Mouse (Mus musculus): ENCODE measurements at regions not wholly inside any gene's neighbourhood (a gene's known extent, or its start where the extent isn't known, plus 50 kb on each side); places are given as distances from the start of the nearest gene placed in this dataset.

DNA sequence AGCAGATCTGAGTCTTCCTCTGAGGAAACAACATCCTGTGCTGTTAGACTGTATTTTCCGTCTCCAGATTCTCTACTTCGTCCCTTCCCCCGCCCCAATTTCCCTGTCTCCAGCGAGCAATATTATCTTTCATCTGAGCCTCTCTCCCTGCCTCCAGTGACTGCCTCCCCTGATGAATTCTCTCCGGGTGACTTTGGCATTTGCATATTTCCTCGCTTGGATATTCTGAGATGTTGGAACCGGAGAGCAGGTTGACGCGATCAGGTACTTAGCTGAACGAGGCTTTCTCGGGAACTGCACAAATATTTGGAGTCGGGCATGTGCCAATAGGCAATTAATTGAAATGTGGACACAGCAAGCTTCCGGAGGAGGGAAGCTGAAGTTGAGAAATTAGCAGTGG lies 323.8 kb upstream of the 4930535I16Rik start:
- DNase-seq (ENCODE audit: low read depth) = no peak

DNA sequence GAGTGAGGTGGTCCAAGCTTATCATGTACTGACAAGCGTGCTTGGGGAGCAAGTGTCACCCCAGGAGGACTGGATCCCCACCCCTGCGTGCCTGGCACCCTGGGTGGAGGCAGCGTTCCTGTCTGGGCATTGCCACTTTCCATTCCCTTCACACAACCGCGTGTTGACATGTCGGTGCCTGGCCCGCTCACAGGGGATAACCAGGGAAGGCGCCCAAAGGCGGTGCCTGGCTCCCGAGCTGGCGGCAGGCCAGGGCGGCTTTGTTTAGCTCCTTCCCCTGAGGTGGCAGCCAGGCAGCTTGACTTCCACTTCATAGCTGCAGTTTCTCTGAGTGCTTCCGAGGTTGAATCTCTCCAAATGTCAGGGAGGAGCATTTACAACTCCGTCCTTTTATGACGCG lies 318.7 kb upstream of the 4930535I16Rik start:
- DNase-seq (ENCODE audit: low read depth) = no peak

DNA sequence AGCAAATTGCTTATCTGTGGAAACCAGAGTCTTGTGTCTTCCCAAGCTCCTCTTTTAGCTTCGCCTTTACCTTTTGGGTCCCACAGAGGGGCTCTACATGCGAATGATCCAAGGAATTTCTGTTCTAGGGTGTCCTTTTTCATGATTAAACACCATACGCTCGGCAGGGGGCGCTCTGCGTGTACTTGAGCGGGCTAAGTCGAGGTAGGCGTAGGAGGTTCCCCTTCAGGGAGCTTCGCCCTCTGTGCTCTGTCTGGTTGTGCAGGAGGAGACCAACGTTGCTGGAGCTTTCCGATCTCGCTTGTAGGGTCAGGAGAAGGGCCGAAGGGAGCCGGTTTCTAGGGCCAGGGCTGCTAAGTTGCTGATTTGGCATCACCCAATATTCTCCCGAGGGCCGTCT lies 310.7 kb upstream of the 4930535I16Rik start:
- peak; percentile 53 for DNase-seq (ENCODE audit: low read depth)

DNA sequence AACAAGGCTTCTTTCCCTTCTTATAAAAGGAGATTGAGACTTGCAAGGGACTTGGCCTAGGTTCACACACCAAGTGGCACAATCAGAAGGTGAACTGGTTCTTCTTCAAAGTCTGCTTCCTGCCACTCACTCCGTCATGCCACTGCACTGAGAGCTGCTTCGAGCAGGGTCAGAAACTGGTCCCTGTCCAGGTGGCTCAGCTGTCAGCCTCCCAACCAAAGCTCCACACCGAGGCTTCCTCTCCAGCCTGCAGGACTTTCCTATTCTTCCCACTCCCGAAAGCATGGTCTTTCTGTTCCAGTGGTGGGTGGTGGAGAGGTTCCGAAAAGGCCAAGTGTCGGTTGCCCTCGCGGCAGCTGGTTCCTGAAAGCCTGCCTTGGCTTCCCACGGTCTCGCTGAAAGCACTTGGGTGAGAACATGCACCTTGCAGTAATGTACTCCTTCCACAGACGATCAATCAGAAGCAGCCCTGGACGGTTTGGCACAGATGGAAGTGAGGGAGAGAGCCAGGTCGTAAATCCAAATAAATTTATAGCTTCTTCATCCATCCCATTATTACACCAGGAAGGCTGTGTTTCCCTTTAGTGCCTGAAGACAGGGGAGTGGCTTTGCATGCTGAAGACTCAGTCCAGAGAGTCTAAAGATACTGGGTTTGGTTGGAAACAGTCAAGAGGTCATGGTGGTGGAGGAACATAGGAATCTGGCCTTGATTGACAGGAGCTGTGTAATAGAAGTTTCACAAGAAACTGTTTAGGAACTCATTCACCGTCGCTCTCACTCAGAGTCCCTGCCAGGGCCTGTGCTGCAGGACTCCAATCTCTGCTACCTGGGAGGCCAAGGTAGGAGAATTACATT lies 306.1 kb upstream of the 4930535I16Rik start:
- DNase-seq (ENCODE audit: low read depth) = no peak

DNA sequence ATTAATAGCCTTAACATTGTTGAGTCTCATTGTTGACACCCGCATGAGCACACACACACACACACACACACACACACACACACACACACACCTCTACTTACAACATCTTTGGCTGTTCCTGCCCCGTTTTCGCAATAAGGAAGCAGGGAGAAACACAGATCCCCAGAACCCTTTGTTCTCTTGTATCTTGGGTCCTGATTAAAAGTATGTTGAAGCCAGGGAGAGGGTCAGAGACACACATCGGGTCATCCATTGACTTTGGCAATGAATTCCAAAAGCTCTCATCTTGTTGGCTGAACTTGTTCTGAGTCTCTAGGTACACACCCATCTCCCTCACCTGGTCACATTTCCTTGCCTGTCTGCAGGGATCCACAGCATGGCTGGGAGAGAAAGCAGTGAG lies 303.9 kb upstream of the 4930535I16Rik start:
- DNase-seq (ENCODE audit: low read depth) = no peak

DNA sequence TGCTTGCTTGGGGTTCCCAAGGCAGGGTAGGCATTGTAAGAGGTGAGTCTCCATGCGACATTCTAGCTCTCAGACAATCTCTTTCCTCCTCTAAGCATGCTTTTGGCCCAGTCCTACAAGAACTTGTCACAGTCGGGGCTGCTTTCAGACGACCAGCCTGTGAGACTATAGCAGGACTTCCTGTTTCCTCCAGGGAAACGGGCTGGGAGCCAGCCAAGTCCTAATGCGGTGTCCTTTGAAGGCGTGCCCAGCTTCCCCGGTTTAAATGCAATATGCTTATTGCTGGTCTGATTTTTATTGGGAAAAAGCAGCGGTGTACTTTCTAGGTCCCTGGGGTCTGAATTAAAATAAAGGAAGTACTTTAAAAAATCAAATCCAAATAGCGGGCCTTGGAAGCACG lies 299.4 kb upstream of the 4930535I16Rik start:
- no peak for DNase-seq (ENCODE audit: low read depth)

DNA sequence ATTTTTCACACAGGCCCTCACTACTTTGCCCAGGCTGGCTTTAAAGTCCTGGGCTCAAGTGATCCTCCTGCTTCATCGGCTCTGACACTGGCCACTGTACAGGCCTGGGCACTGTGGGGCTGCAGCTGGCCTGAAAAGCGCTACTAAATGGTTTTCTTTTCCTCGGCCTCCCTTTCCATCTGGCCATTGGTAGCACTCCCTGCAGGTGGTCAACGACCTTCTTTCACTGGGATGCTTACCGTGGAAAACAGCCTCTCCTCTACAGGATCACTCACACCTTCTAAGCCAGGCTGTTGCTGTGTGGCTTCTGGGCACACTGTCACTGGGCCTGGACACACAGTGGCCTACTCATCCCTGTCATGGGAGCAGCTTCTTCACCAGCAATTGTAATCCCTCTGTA lies 298.5 kb upstream of the 4930535I16Rik start:
- DNase-seq (ENCODE audit: low read depth) = no peak

DNA sequence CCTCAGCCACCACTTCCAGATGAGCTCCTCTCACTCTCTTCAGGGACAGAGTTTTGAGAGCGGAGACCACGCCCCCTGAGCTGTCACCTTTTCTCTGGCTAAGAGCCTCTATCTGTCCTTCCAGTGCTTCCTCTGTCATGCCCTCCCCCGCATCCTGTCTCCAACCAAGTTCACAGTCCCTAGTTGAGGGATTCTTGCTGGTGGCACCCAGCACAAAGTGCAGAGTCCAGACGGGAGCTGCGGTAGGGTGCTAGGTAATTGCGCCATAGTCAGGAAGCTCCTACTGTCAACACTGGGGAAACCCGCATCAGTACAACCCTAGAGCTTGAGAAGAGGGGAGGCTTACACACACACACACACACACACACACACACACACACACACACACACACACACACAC lies 297.3 kb upstream of the 4930535I16Rik start:
- no peak for DNase-seq (ENCODE audit: low read depth)

DNA sequence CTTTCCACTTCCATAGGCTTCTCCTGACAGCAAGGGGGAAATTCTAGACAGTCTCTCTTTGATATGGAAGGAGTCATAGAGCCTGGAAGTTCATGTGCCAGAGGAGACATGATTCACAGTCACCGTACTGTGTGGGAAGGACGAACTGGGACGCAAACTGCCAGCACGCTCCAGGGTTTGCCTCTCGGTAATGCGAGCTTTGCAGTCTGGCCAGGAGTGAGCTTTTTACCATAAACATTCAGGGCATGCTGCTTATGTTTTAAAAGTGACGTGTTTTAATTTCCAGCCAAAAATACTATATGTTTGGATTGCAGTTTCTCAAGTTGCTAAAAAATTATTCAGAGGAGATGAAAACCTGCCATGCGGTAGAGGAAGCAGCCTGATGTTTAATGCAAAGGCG lies 292.3 kb upstream of the 4930535I16Rik start:
- no peak for DNase-seq (ENCODE audit: low read depth)

DNA sequence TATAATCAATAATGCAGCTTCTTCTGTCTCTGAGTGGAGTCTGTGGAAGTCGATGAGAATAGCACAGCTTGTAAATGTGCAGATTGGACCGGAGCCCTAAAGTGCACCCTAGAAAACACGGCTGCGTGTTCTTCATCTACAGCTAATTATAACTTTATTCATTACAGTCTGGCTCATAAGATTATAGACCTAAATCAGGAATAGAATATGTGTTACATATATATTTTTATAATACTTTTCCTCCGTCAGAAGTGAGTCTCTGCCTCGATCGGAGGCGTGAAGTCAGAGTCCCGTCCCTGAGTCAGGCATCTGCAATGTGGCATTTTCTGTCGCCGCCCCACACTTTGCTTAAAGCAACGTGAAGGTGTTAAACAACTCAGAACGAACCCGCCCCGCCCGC lies 288.7 kb upstream of the 4930535I16Rik start:
- DNase-seq (ENCODE audit: low read depth) = no peak

DNA sequence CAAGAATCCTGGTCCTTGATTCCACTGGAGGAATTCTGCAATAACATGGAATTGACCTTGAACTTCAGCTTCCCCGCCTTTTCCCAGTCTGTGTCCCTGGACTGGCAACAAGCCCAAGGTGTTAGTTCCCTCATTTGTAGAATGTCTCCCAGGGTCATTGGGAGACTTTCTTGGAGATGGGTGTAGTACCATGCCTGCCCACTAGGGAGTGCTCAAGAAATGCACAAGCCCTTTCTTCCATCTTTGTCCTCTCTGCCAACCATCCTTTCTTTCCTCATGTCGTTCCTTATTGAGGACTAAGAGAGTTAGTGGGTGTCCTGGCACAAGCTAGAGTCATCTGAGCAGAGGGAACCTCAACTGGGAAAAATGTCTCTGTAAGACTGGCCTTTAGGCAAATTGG lies 285.9 kb upstream of the 4930535I16Rik start:
- DNase-seq (ENCODE audit: low read depth) = peak; percentile 43

DNA sequence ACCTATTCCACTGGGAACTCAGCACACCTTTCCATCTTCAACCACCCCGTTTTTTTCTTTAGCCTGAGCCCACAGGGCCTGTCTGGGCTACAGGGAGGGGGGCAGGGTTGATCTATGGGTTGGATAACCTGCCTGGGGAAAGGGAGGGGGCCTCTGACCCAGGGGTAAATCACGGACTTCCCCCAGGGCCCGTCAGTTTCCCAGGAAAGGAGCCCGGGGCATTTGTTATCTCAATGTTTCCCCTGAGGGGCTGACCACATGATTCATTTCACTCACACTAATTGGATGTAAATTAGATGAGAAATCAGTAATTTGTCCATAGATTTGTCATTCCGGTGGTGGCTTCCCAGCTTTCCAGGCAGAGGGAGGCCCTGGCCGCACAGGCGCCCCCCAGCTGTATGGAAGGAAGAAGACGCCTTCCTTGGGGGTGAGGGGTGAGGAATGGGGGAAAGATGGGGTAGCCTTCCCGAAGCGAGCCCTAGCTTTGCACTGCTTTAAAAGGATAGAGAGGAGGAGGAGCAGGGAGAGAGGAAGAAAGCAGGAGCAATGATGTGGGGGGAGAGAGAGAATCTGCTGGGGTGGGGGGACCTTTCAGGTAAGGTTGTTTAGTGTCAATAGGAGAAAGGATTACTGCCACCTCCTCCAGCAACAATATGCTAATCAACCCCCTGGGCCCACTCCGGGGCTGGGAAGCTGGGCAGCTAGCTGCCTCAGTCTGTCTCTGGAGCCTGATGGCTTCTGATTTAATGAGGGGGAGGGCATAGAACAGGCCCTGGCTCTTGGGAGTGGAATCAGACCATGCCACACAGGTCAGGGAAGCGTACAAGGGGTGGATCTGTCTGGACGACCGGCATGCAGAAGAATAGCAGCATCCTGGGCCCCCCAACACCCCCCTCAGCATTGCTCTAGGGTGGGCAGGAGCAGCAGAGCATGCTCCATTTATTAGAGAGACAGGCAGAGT lies 282.3 kb upstream of the 4930535I16Rik start:
- DNase-seq (ENCODE audit: low read depth) = no peak

DNA sequence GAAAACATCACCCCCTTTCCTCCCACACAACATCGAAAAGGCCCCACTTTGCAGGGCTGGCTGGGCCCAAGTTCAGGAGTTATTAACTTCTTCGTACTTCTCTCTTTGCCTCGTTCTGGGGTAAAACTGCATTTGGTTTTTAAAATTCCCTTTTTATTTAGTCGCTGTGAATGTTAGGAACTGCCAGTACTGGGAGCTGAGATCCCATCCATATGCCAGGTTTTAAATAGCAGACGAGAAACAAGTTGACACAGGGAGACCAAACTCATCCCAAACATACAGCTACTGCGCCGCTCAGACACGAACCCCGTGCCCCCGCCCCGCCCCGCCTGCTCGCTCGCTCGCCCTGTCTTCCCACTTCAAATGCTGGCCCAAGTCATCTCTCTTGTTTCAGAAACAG lies 281.0 kb upstream of the 4930535I16Rik start:
- no peak for DNase-seq (ENCODE audit: low read depth)

DNA sequence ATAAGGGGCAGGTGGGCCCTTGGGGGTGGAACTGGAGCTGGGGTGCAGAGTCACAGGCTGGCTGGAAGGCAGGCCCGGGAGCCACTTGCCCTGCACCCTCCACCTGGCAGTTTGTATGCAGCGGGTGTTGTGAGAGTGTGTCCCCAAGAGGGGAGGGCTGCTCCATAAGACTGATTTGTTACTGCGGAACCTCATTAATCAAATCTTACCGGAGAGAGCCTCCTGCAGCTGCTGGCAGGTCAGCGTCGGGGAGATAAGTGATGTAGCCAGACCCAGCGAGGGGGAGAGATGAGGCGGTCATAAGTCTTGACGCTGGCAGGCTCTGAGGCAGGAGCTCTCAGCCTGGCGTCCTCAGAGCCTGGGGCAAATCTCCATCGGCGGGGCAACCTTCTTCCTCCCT lies 278.9 kb upstream of the 4930535I16Rik start:
- no peak for DNase-seq (ENCODE audit: low read depth)

DNA sequence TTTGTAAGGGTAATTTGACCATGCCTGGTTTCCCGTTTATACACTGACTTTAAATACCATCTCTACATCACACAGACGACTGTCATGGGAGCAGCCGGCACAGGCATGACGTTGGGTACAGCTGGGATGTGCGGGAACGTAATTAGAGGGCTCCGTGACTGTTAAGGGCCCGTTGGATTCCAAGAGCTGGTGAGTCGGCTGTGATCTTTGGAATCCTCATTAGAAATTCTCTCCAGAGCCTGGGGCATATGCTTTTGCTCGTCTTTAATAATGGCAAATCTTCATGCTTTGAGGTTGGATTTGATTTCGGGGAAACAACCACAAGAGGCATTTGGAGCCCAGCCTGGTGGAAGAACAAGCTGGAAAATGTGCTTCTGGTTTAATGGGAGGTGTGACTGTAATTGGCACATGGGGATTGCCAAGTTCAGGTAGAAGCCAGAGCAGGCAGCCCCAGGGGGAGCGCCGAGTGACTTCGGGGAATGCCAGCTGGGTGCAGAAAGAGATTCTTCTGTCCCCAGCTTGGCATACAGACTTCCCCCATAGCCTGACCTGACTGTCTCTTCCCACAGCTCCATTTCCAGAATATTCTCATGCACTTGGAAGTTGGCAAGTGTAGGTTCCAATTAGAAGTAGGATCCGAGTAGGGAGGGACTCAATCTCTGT lies 275.4 kb upstream of the 4930535I16Rik start:
- no peak for DNase-seq (ENCODE audit: low read depth)

DNA sequence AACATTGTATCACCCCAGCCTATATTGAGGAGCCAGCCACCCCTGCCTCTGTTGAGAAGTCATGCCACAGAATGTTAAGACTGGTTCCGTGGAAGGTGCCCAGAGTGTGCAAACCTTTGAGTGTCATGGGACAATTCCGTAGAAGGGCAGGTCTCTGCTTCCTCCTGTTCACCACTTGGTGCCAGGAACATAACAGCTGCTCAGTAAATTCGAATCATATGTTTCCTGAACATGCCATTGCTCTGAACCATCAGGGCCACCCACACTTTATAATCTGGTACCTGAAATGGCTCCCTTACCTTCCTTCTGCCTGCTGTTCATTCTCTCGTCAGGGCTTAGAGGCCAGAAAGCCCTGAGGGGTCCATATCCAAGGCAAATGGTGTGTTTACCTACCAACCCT lies 273.0 kb upstream of the 4930535I16Rik start:
- DNase-seq (ENCODE audit: low read depth) = no peak

DNA sequence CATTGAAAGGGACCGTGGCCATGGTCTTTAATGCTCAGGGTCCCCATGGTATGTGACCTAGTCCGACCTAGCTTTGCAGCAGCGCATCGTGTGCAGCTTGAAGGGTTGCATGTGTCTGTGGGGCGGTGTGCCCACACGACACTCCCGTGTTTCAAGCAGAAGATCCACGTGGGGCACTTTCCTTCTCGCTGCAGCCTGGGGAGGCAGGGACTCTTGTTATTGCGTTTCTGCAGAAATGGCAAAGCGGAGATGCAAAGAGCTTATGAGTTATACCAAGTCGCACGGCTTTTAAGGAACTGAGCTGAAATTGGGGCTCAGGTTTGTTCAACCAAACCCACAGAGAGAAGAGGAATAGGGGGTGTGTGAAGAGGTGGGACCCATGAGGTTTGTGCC lies 272.2 kb upstream of the 4930535I16Rik start:
- DNase-seq (ENCODE audit: low read depth) = no peak

DNA sequence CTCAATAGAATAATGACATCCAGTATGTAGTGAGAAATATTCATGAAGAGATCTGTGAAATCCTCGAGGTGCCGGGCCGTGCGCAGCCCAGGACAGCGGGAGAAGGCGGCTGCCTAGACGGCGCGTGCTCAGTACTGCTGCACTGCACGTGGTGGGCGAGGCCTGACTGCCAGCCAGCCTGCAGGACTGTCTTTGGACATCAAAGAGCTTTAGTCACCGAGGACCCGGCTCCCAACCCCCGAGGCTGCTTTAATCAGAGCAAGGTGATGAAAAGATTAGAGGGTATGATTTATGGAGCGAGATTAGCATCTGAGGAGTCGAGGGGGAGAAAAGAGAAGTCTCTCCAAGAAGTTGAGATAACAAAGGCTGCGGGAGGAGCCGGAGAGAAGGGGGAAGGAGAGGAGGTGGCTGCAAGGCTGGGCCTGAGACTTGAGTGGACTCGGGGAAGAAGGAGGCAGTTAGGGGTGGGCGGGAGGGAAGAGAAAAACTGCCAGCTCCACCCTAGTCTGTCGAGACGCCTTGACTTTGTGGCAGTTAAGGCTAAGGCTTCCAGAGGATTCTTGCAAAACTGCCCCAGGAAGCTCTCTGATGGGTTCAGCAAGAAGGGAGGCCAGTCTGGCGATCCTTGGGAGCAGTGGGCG lies 271.6 kb upstream of the 4930535I16Rik start:
- DNase-seq (ENCODE audit: low read depth) = no peak

DNA sequence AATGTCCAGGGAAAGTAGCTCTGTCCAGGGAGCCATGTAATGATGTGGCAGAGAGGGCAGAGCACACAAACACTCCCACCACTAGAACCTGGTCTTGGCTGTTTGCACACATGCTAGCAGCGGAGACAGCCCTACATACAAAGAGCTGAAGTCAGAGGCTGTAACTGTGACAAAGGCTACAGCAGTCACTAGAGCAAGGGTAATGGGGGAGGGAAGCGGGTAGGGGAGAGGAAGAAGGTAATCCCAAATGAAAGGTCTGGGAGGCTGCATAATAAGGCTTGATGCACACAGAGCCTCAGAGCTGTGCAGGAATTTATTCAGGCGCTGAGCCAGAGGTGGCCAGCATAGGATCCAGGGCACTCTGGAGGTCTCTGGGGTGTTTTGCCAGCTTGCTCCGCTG lies 269.3 kb upstream of the 4930535I16Rik start:
- no peak for DNase-seq (ENCODE audit: low read depth)

DNA sequence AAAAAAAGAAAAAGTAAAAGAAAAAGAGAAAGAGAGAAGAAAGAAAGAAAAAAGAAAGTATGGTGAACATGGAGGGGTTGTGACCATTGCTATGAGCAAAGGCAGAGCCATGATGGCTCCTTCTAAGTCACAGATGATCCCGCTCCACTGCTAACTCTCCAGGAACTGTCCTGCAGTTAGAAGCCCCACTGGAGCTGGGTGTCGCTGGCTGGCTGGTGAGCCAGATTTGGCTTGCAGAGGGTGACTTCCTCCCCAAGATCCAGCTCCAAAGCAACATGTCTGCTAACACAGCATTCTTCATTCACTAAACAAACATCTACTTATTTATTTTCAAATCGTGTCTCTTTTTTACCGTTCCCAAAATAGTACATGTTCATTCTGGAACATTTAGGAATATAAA lies 263.5 kb upstream of the 4930535I16Rik start:
- no peak for DNase-seq (ENCODE audit: low read depth)

DNA sequence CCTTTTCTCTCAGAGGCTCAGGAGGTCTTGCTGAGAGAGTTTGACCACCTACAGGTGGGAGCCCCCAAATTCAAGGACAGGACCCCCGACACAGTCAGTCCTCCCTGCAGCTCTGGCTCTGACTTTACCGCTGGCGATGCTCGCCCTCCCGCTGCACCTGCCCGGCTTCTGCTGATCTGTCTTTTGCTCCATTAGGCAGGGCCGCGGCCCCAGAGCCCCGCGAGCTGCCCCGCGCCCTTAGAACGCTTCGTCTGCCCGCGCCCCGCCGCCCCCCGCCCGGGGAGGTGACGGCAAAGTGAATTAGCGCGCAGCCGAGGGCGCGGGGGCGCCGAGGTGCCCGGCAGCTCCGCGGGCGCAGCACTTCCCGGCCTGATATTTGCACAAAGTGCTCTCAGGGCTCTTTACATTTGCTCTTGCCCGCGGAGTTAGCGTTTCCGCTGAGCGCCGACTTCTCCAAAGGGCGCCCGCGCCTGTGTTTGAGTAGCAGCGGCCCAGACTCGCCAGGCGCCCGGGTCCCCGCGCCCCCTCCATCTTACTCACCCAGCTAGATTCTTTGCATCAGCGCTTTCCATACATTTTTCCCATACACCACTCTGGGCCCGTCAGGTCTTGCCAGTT lies 260.7 kb upstream of the 4930535I16Rik start:
- DNase-seq (ENCODE audit: low read depth) = no peak

DNA sequence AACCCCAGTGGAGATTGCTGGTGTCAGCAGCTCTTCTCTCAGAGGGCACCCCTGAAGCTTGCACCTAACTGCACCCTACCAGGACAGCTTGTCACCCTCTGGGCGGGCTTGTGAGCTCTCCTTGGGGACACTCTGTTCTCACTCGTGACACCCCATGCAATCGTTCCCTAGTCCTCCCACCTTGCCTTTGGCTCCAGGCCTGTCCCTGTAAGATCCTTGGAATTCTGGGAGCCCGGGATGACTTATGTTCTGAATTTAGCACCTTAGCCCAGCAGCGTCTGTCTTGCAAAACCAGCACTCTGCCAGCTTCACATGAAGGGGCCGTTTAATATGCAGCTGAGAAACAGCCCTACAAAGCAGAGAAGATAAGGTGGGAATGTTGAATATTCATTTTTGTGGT lies 257.7 kb upstream of the 4930535I16Rik start:
- no peak for DNase-seq (ENCODE audit: low read depth)

Data from NIH3T3 (cell line).